Mouse (Mus musculus) G1E (cell line): Measurements from ENCODE around the gene Efna2.

Experiments
- CTCF ChIP-seq: IDR thresholded peaks from 2 replicates; pipeline ENCODE4 v1.5.1; 2012; ENCODE audit warnings: low read depth, low read length, inconsistent platforms, mixed read lengths
- GATA1 ChIP-seq: IDR thresholded peaks from 2 replicates; pipeline ENCODE4 v1.6.1; 2012; ENCODE audit warnings: borderline replicate concordance, low read length, inconsistent platforms, mixed read lengths
- GATA2 ChIP-seq: IDR thresholded peaks from 2 replicates; pipeline ENCODE4 v1.6.1; 2012; ENCODE audit warnings: low read depth, low read length, inconsistent platforms, borderline replicate concordance

GRCm38 (mm10) chr10:80169070-80169469, 10.2 kb upstream of the Efna2 start:
- no peak for TF ChIP-seq CTCF
- no peak for TF ChIP-seq GATA1
- TF ChIP-seq GATA2: no peak
